Mouse (Mus musculus): ENCODE results near the gene Rrad.
A peak's percentile ranks its signal among the peaks of the same experiment; 100 is the strongest.

Gene Rrad

DNA sequence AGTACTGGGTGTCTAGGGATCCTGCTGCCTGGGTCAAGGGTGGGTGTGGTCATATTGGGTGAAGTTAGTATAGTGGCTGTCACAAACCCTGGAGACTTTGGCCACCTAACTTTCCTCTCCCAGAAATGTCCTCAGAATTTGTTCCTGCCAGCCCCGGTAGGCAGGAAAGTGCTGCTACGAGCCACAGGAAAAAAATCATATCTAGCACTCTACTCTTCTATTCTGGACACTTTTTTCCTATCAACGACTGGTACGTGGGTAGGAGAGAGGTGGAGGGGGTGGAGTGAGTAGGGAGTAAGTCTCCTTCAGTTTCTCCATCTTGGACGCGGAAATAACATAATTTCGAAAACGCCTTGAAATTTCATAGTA is 1.0 kb downstream of the Rrad start:
- Histone ChIP-seq H3K27me3 (ENCODE audit: control insufficient read depth, insufficient read depth, low read length, poor library complexity, severe bottlenecking) (no peaks in the 10 kb centered on the region), H3K36me3 (ENCODE audit: control insufficient read depth, insufficient read depth, low read length, poor library complexity, severe bottlenecking) (no peaks in the 10 kb centered on the region; the same call in 1 of the 2 replicates)
- no peak for DNase-seq (ENCODE audit: low read depth, low spot score)

GRCm38 (mm10) chr8:104629306-104630110 is 1.6 kb downstream of the Rrad start:
- Histone ChIP-seq H3K36me3 (ENCODE audit: control insufficient read depth, insufficient read depth, low read length, poor library complexity, severe bottlenecking) (no peaks in the 10 kb centered on the region), H3K27me3 (ENCODE audit: control insufficient read depth, insufficient read depth, low read length, poor library complexity, severe bottlenecking) (no peaks in the 10 kb centered on the region)
- no peak for DNase-seq (ENCODE audit: low read depth, low spot score)

GRCm38 (mm10) chr8:104628402-104628801 is 2.7 kb downstream of the Rrad start:
- Histone ChIP-seq H3K27me3 (ENCODE audit: control insufficient read depth, insufficient read depth, low read length, poor library complexity, severe bottlenecking) (no peaks in the 10 kb centered on the region), H3K36me3 (ENCODE audit: control insufficient read depth, insufficient read depth, low read length, poor library complexity, severe bottlenecking) (no peaks in the 10 kb centered on the region)
- DNase-seq (ENCODE audit: low read depth, low spot score) = no peak

- Histone ChIP-seq H3K36me3 (ENCODE audit: control insufficient read depth, insufficient read depth, low read length, poor library complexity, severe bottlenecking) (no peaks in the 10 kb centered on the region), H3K27me3 (ENCODE audit: control insufficient read depth, insufficient read depth, low read length, poor library complexity, severe bottlenecking) (no peaks in the 10 kb centered on the region)
- DNase-seq (ENCODE audit: low read depth, low spot score) = no peak
Measured at GRCm38 (mm10) chr8:104627065-104627740, 3.9 kb downstream of the Rrad start.

DNA sequence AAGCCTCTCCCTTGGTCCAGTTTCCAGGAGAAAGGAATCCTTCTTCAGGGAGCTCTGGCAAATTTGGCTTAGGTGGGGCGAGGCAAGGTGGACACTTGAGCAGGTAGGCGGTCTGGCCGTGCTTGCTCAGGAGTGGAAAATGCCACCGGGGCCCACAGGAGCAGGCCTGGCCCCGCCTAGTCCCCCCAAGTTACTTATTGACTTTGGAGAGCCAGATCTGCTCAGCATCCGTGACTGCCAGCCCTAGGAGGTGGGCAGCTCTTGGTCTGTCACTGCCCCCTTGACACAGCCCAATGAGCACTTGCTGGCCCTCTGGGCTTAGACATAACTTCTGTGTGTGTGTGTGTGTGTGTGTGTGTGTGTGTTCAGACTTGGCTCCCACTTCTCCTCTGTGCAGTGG is 7.0 kb downstream of the Rrad start, which contains the start of gene Cdh16:
TSS of gene Cdh16 (minus strand) at position 236 of the 400 bp plus-strand sequence.
- DNase-seq (ENCODE audit: low read depth, low spot score) = no peak
- Histone ChIP-seq H3K36me3 (ENCODE audit: control insufficient read depth, insufficient read depth, low read length, poor library complexity, severe bottlenecking) (no peaks in the 10 kb centered on the region), H3K27me3 (ENCODE audit: control insufficient read depth, insufficient read depth, low read length, poor library complexity, severe bottlenecking) (no peaks in the 10 kb centered on the region)

- DNase-seq (ENCODE audit: low read depth, low spot score) = no peak
- Histone ChIP-seq H3K27me3 (ENCODE audit: control insufficient read depth, insufficient read depth, low read length, poor library complexity, severe bottlenecking) (no peaks in the 10 kb centered on the region), H3K36me3 (ENCODE audit: control insufficient read depth, insufficient read depth, low read length, poor library complexity, severe bottlenecking) (no peaks in the 10 kb centered on the region)
Measured at GRCm38 (mm10) chr8:104620765-104621164, 10.4 kb downstream of the Rrad start.

DNA sequence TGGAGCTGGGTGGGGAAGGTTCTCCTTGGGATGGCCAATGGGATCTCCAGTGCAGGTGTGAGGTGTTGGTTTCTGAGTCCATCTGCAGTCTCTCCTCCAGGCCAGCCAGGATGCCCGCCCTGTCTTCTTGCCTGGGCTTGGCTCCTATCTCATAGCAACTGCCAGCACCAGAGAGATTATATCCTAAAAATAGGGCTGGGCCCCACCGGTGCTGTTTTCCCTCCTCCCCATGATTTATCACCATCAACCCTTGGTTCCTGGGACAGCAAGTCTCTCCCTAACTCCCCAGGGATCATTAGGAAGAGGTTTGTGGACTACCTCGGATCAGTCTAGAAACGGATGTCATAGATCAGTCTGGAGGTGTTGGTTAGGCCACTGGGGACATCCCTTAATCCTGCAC is 18.0 kb downstream of the Rrad start:
- no peaks in the 10 kb centered on the region for H3K27me3 ChIP-seq (ENCODE audit: control insufficient read depth, insufficient read depth, low read length, poor library complexity, severe bottlenecking)
- DNase-seq (ENCODE audit: low read depth, low spot score) = no peak
- no peaks in the 10 kb centered on the region for H3K36me3 ChIP-seq (ENCODE audit: control insufficient read depth, insufficient read depth, low read length, poor library complexity, severe bottlenecking)

- DNase-seq (ENCODE audit: low read depth, low spot score) = no peak
- H3K27me3 ChIP-seq (ENCODE audit: control insufficient read depth, insufficient read depth, low read length, poor library complexity, severe bottlenecking) = no peaks in the 10 kb centered on the region
- H3K36me3 ChIP-seq (ENCODE audit: control insufficient read depth, insufficient read depth, low read length, poor library complexity, severe bottlenecking) = no peaks in the 10 kb centered on the region
Measured at GRCm38 (mm10) chr8:104611613-104612012, 19.5 kb downstream of the Rrad start.

- Histone ChIP-seq H3K27me3 (ENCODE audit: control insufficient read depth, insufficient read depth, low read length, poor library complexity, severe bottlenecking) (no peaks in the 10 kb centered on the region), H3K36me3 (ENCODE audit: control insufficient read depth, insufficient read depth, low read length, poor library complexity, severe bottlenecking) (no peaks in the 10 kb centered on the region)
- DNase-seq (ENCODE audit: low read depth, low spot score) = no peak
Measured at GRCm38 (mm10) chr8:104610185-104610766, 20.9 kb downstream of the Rrad start.

GRCm38 (mm10) chr8:104609222-104609621 is 21.9 kb downstream of the Rrad start:
- H3K27me3 ChIP-seq (ENCODE audit: control insufficient read depth, insufficient read depth, low read length, poor library complexity, severe bottlenecking) = no peaks in the 10 kb centered on the region
- H3K36me3 ChIP-seq (ENCODE audit: control insufficient read depth, insufficient read depth, low read length, poor library complexity, severe bottlenecking) = no peaks in the 10 kb centered on the region
- no peak for DNase-seq (ENCODE audit: low read depth, low spot score)

DNA sequence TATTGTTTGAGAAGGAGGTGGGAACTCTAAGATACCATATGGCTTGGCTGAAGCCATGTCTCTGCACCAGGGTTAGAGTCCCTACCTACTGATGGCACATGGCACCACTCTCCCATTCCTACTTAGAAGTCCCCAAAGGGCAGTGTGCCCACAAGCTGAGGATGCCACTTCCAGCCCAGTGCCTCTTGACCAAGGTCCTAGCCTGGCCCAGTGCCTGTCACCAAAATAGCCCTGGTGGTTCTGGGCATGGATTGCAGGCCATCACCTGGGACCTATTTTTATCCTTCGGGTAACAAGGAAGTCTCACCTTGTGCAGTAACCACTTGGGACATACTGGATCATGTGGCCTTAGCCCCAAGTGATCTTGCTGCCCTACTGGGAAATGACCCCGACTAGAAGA is 23.2 kb downstream of the Rrad start:
- Histone ChIP-seq H3K36me3 (ENCODE audit: control insufficient read depth, insufficient read depth, low read length, poor library complexity, severe bottlenecking) (no peaks in the 10 kb centered on the region), H3K27me3 (ENCODE audit: control insufficient read depth, insufficient read depth, low read length, poor library complexity, severe bottlenecking) (no peaks in the 10 kb centered on the region)
- DNase-seq (ENCODE audit: low read depth, low spot score) = no peak

DNA sequence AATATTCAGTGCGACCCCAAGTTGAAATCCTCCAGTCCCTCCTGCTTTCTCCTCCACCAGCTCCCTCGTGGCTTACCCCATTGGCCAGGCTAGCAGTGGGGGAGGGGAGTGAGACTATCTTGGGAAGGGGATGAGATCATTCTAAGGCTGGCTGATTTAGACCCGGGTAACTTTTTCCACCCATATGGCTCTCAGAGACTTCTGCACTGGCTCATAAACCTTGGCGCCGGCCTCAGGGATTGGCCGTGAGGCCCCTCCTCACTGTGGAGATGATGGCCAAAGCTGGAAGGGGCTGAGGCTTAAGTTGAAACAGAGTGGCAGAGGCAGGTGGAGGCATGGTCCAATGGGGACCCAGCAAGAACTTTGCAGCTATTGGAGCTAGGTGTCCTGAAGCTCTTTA is 24.8 kb downstream of the Rrad start:
- no peak for DNase-seq (ENCODE audit: low read depth, low spot score)
- Histone ChIP-seq H3K36me3 (ENCODE audit: control insufficient read depth, insufficient read depth, low read length, poor library complexity, severe bottlenecking) (no peaks in the 10 kb centered on the region), H3K27me3 (ENCODE audit: control insufficient read depth, insufficient read depth, low read length, poor library complexity, severe bottlenecking) (no peaks in the 10 kb centered on the region)

- DNase-seq (ENCODE audit: low read depth, low spot score) = no peak
- H3K27me3 ChIP-seq (ENCODE audit: control insufficient read depth, insufficient read depth, low read length, poor library complexity, severe bottlenecking) = no peaks in the 10 kb centered on the region
- no peaks in the 10 kb centered on the region for H3K36me3 ChIP-seq (ENCODE audit: control insufficient read depth, insufficient read depth, low read length, poor library complexity, severe bottlenecking)
Measured at GRCm38 (mm10) chr8:104603245-104603593, 27.9 kb downstream of the Rrad start.

DNA sequence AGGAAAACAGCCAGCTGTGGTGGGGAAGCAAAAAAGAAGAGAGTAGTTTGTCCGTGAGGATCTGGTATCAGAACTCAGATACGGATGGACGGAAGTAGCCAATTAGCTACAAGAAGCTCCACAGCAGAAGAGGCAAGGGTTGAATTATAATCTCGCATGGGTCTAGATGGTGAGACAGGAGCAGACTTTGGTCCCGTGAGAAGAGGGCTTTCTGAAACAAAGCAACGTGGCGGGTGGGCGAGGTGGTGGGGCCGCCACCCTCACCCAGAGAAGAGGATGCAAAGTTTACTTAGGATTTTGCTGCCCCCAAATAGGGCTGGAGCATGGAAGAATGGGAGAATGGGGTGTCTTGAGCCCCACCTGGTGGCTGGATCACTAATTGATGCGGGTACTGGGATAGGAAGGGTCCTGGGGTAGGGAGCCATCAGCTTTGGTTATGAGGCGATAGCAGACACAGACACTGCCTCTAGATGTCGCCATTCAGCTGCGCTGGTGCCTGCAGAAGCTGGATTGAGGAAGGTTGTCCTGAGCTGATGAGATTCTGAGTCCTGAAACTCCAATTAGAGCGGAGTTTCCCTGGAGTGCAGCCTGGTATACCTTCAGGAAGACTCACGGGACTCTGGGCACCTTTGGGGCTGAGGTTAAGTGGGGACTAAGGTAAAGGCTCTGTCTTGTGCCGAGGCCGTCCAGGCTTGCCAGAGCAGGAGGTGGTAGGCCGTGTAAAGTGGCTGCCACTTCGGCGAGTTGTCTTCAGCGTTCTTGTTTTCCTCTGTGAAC is 28.5 kb downstream of the Rrad start:
- Histone ChIP-seq H3K27me3 (ENCODE audit: control insufficient read depth, insufficient read depth, low read length, poor library complexity, severe bottlenecking) (no peaks in the 10 kb centered on the region), H3K36me3 (ENCODE audit: control insufficient read depth, insufficient read depth, low read length, poor library complexity, severe bottlenecking) (no peaks in the 10 kb centered on the region)
- DNase-seq (ENCODE audit: low read depth, low spot score) = peak; percentile 87

GRCm38 (mm10) chr8:104601941-104602371 is 29.2 kb downstream of the Rrad start:
- H3K27me3 ChIP-seq (ENCODE audit: control insufficient read depth, insufficient read depth, low read length, poor library complexity, severe bottlenecking) = no peaks in the 10 kb centered on the region

More at GRCm38 (mm10) chr8:104601941-104602371, 29.2 kb downstream of the Rrad start:
- H3K36me3 ChIP-seq (ENCODE audit: control insufficient read depth, insufficient read depth, low read length, poor library complexity, severe bottlenecking) = no peaks in the 10 kb centered on the region
- DNase-seq (ENCODE audit: low read depth, low spot score) = no peak
